Mouse (Mus musculus): Measurements from ENCODE around the gene Adk.

DNA sequence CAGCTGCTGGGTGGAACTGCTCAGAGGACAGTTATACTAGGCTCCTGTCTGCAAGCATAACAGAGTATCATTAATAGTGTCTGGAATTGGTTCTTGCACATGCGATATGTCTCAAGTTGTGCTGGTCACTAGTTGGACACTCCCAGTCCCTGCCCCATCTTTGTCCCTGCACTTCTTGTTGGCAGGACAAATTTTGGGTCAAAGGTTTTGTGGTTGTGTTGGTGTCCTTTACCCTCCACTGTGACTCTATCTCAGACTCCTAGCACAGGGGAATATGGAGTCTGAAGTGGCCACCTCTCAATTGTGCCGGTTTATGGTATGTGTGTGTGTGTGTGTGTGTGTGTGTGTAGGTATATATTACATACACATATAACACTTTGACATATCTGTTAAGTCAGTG is 225.9 kb downstream of the Adk start:
- TF ChIP-seq POLR2A (IDR thresholded peaks at IDR 0.05; ENCODE audit: borderline replicate concordance, control insufficient read depth, low read depth, low read length) (no peak), CTCF (IDR thresholded peaks at IDR 0.05; ENCODE audit: control insufficient read depth, insufficient read depth, low read length) (no peak)
